Mouse (Mus musculus) liver, embryonic 16.5 days (tissue): ENCODE measurements at regions not wholly inside any gene's neighbourhood (a gene's known extent, or its start where the extent isn't known, plus 50 kb on each side); places are given as distances from the start of the nearest gene placed in this dataset.

Source experiments
- ATAC-seq: fragments of 200-750 bp; cut with Nextera tagmentation; 2 replicates; pipeline ENCODE4 v1.8.0; 2017; ENCODE audit warnings: low read depth, mild to moderate bottlenecking, moderate number of reproducible peaks, moderate library complexity
- H3K27ac ChIP-seq: fragments of 300-500 bp; sonication (generic); 2 replicates; pipeline ENCODE4 v1.5.1; 2014; ENCODE audit warnings: mild to moderate bottlenecking, low read length
- H3K27me3 ChIP-seq: fragments of 300-500 bp; sonication (generic); 2 replicates; pipeline ENCODE4 v1.6.1; 2014; ENCODE audit warnings: low read depth, low read length, mixed read lengths; ENCODE audit not compliant: control insufficient read depth, insufficient read depth
- H3K36me3 ChIP-seq: fragments of 300-500 bp; sonication (generic); 2 replicates; pipeline ENCODE4 v1.6.1; 2014; ENCODE audit warnings: mild to moderate bottlenecking; ENCODE audit not compliant: control insufficient read depth, insufficient read depth
- H3K4me1 ChIP-seq: fragments of 300-500 bp; sonication (generic); 2 replicates; pipeline ENCODE4 v1.6.1; 2014; ENCODE audit warnings: low read depth, low read length, mixed read lengths; ENCODE audit not compliant: control insufficient read depth
- H3K4me2 ChIP-seq: fragments of 300-500 bp; sonication (generic); 2 replicates; pipeline ENCODE4 v1.6.1; 2014; ENCODE audit warnings: low read depth, low read length, mixed read lengths
- H3K4me3 ChIP-seq: fragments of 300-500 bp; sonication (generic); 2 replicates; pipeline ENCODE4 v1.5.1; 2014; ENCODE audit warnings: low read depth, mild to moderate bottlenecking, low read length
- H3K9ac ChIP-seq: fragments of 300-500 bp; sonication (generic); 2 replicates; pipeline ENCODE4 v1.6.1; 2014; ENCODE audit warnings: low read depth, low read length
- H3K9me3 ChIP-seq: fragments of 300-500 bp; sonication (generic); replicated peaks from 2 replicates; pipeline ENCODE4 v1.6.1; 2016; ENCODE audit warnings: low read length; ENCODE audit not compliant: control insufficient read depth
- WGBS: fragments of 180-500 bp; shearing (Covaris S2); extraction: QIAGEN DNeasy Blood & Tissue Kit; methylation state at CpG from one replicate; pipeline ENCODE4 v1.1.7; 2014; ENCODE audit not compliant: insufficient replicate concordance; 5-methylcytosine and 5-hydroxymethylcytosine counted together

DNA sequence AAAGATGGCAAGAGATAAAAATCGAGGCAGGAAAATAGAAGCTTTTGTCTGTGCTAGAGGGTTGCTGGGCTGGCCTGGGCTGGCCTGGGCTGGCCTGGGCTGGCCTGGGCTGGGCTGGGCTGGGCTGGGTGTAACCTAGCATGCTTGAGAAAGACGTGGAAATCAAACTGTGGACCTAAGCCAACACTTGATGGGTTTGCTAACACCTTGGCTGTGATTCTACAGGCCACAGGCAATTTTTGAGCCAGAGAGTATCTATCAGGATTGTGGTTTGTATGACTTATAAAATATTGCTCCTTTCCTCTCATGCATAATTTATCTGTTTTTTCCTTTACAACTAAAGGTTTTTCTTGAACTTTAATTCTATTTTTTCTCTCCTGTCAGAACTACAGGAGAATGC, 417.3 kb upstream of the Ccnh start:
- Histone ChIP-seq H3K27ac (no peak overlapping the region), H3K4me3 (no peak overlapping the region), H3K36me3 (no peaks in the 10 kb centered on the region), H3K4me1 (no peaks in the 10 kb centered on the region), H3K9me3 (no peaks in the 10 kb centered on the region), H3K27me3 (no peaks in the 10 kb centered on the region), H3K4me2 (no peak overlapping the region), H3K9ac (no peak overlapping the region)
- WGBS: 11% methylated on average over 2 of the region's 2 CpGs
- ATAC-seq: no peak

DNA sequence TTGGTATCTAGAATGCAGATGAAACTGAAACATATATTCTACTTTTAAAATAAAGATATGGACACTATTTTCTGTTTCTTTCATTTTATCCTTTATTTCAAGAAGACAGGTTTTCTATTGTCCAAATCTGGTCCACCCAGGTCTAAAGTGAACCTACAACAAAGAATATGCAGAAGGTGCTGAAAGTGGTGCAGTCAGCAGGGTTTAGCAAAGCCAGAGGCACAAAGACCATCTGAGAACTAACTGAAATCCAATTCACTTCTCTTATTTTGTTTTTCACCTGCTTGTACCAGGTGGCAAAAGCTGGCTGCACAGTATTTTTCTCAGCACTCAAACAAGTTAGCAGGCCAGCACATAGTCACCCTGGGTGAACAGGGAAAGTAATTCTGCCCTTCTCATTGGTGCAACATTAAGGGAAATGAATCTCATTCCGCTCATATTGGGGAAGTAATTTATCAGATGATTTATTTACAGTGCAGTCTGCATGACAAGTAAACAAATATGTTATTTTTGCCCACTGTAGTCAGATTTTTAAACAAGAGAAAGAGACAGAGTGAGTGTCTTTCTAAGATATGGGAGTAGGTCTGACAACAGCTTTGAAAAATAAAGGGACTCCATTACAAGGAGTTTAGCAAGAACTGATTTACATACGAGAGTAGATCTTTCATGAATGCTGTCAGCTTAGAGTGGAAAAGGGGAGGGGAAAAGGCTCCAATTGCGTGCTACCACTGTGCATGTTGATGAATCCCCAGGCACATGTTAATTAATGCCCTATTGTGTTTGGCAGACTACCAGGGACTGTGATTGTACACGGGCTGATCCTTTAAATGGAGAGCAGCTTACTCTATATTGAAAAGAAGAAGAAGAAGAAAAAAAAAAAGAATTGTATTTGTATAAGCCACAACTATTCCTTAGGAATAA, 405.9 kb upstream of the Ccnh start:
- no peaks in the 10 kb centered on the region for H3K36me3 ChIP-seq
- H3K4me3 ChIP-seq: no peak overlapping the region
- 22% methylated on average over 4 of the region's 4 CpGs for WGBS
- no peaks in the 10 kb centered on the region for H3K4me1 ChIP-seq
- no peak overlapping the region for H3K9ac ChIP-seq
- H3K4me2 ChIP-seq: no peak overlapping the region
- no peaks in the 10 kb centered on the region for H3K9me3 ChIP-seq
- H3K27ac ChIP-seq: no peak overlapping the region
- H3K27me3 ChIP-seq: no peaks in the 10 kb centered on the region
- no peak for ATAC-seq

DNA sequence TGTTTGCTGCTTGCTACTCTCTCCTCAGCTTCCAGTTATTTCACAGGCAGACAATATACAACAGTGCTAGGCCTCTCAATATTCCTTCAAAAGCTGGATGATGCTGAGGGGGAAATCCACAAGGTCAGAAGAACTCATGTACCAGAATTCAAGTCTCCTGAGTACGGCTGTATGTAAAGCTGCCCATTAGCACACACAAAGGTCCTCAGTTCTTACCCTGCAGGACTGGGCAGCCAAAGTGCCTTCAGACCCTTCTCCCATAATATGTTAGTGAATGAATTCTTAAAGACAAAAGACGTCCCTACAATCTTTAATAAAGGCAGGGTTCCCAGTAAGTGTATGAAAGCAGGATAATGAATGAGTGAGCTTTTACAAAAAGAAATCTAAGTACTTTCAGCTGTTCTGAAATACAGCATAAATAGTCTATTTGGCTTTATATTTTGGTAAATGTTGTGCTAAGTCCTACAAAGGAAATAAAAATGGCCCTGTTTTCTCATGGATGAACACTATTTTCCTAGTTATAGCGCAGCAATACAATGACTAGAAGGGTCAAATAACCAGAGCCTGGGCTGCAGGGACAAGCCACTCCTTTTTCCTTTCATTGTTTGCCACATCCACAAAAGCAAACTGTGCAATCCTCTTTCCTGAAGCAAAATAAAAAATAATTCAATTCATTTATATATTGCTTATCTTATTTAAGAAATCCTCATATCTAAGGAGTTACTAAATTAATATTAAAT, 384.8 kb upstream of the Ccnh start:
- H3K27me3 ChIP-seq: no peaks in the 10 kb centered on the region
- no peaks in the 10 kb centered on the region for H3K36me3 ChIP-seq
- H3K9me3 ChIP-seq: no peaks in the 10 kb centered on the region
- no peaks in the 10 kb centered on the region for H3K4me1 ChIP-seq
- H3K9ac ChIP-seq: no peak overlapping the region
- no peak overlapping the region for H3K27ac ChIP-seq
- H3K4me3 ChIP-seq: no peak overlapping the region
- ATAC-seq: no peak
- no peak overlapping the region for H3K4me2 ChIP-seq
- WGBS: 52% methylated on average over 3 of the region's 3 CpGs

DNA sequence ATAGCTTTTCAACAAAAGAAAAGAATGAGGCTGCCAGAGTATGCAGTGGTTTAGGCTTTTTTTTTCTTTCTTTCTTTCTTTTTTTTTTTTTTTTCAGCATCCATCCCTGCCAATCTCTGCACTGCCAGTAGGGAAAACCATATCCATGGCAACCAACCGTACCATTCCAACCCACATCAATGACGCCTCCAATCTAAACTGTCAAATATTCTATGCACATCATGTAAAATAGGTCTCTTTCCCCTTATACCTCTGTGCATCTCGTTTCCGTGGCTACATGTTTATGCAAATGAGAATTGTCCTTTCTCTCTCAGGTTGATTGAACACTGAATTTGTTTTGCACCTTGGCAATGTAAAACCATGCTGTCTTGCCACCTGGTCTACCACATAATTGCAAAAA, 384.0 kb upstream of the Ccnh start:
- H3K36me3 ChIP-seq: no peaks in the 10 kb centered on the region
- ATAC-seq: no peak
- H3K9me3 ChIP-seq: no peaks in the 10 kb centered on the region
- WGBS: 67% methylated on average over 4 of the region's 4 CpGs
- H3K27me3 ChIP-seq: no peaks in the 10 kb centered on the region
- H3K9ac ChIP-seq: no peak overlapping the region
- H3K4me3 ChIP-seq: no peak overlapping the region
- H3K4me2 ChIP-seq: no peak overlapping the region
- H3K27ac ChIP-seq: no peak overlapping the region
- H3K4me1 ChIP-seq: no peaks in the 10 kb centered on the region

DNA sequence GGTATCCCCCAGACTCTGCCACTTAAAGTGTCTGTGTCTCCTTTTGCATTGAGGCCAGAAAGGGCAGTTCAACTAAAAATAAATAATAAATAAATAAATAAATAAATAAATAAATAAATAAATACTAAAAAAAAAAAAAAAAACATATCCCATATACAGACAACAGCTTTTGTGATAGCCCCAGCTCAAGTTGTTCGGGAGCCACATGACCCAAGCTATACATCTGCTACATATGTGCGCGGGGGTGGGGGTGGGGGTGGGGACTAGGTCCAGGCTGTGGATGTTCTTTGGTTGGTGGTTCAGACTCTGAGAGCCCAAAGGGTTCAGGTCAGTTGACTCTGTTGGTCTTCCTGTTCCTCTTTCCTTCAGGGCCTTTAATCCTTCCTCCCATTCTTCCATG, 379.6 kb upstream of the Ccnh start:
- no peaks in the 10 kb centered on the region for H3K27me3 ChIP-seq
- WGBS: 76% methylated on average over 3 of the region's 3 CpGs
- ATAC-seq: no peak
- H3K4me3 ChIP-seq: no peak overlapping the region
- H3K9me3 ChIP-seq: no peaks in the 10 kb centered on the region
- no peaks in the 10 kb centered on the region for H3K4me1 ChIP-seq
- H3K9ac ChIP-seq: no peak overlapping the region
- no peak overlapping the region for H3K4me2 ChIP-seq
- H3K36me3 ChIP-seq: no peaks in the 10 kb centered on the region
- H3K27ac ChIP-seq: no peak overlapping the region
